Mouse (Mus musculus) lung, adult 2 months (tissue): ENCODE results near the gene Tcl1b2.

ENCODE experiments used
- CTCF ChIP-seq: fragments of 200-500 bp; IDR thresholded peaks from 2 replicates; pipeline ENCODE4 v1.5.1; 2011; ENCODE audit warnings: mild to moderate bottlenecking, low read length, control low read depth; ENCODE audit not compliant: insufficient read depth
- POLR2A ChIP-seq: fragments of 200-500 bp; IDR thresholded peaks from 2 replicates; pipeline ENCODE4 v1.6.1; 2011; ENCODE audit warnings: low read depth, mild to moderate bottlenecking, control low read depth, low read length, borderline replicate concordance; ENCODE audit errors: extremely low read depth

- TF ChIP-seq CTCF = no peak
- TF ChIP-seq POLR2A = no peak
Measured at GRCm38 (mm10) chr12:105105326-105105725, 40.5 kb upstream of the Tcl1b2 start.
